Mouse (Mus musculus): ENCODE results near the gene Naa50.

Naa50 gene

DNA sequence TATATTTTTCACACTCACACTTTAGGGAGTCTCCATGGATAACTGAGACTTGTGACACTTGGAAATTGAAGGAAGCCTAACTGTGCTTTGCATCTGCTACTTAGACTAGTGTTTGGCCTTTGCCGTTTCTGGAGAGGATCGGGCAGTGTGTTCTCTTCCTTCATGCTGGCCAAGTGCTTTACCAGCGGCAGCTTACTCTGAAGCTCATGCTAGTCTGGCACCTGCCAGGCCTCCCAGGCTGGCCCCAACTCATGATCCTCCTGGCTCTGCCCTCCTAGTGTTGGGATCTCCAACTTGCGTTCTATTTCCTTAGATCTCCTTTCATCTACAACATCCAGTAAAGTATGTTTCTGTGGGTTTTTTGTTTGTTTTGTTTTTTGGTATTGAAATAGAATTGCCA, 60.5 kb downstream of the Naa50 start:
- DNase-seq (ENCODE audit: low spot score): no peak

DNA sequence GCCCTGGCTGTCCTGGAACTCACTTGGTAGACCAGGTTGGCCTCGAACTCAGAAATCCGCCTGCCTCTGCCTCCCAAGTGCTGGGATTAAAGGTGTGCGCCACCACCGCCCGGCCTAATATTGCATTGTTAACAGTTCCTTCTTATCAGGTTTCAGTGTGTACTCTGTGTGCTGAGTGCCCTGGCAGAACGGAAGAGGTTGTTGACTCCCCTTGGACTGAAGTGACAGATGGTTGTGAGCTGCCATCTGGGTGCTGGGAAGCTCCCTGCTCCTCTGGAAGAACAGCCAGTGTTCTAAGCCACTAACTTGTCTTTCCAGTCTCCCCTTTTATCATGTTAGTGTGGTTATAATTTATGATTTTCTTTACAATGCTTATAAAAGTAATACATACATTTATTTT, 64.7 kb downstream of the Naa50 start:
- no peak for DNase-seq (ENCODE audit: low spot score)

DNA sequence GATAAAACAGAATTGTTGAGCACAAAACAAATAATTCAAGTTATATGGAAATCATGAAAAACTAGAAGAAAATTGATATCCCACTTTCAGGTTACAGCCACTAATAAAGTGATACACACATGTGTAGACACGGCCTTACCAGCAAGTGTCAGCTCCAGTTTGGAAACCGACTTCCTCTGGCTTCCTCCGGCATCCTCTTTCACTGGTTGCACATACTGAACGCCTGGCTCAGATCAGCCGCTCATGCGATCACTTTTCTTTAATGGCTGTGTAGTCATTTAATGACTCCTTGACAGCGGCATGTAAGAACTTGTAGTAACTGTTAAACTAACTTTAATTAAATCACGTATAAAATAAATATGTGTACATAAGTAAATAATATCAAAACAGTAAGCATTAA, 66.3 kb downstream of the Naa50 start:
- no peak for DNase-seq (ENCODE audit: low spot score)

DNA sequence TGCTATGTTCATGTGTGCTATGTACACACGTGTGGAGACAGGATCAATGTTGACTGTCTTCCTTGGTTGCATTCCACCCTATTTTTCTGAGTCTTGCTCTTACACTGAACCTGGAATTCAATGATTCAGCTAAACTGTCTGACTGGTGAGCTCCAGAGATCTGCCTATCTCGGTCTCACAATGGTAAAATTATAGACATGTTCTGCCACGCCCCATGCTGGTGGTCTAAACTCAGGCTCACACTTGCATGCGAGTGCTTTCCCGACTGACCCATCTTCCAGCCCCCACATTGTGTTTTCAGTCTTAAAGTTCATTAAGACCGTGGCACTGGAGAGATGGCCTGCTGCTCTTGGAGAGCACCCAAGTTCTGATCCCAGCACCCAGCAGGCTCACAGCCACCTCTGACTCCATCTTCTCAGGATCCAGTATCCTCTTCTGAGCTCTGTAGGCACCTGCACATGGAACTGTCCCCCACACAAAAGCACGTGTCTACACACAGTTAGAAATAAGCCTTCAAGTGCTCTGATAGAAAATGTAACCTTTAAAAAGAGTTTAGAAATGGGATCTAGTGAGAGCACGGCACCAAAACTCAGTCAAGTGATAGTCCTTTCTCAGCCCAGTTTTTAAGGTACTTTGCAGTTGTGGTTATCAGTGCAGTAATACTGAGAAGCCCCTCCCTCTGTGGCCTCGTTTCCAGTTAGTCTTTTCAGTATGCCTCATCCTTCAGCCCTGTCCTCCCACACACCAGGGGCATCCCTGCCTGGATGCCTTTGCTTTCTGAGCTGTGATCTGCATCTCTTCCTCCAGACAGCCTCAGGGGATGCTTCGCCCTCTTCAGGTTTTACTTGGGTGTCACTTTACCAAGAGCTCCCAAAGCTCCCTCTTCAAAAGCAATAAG, 70.8 kb downstream of the Naa50 start:
- DNase-seq (ENCODE audit: low spot score): no peak

DNA sequence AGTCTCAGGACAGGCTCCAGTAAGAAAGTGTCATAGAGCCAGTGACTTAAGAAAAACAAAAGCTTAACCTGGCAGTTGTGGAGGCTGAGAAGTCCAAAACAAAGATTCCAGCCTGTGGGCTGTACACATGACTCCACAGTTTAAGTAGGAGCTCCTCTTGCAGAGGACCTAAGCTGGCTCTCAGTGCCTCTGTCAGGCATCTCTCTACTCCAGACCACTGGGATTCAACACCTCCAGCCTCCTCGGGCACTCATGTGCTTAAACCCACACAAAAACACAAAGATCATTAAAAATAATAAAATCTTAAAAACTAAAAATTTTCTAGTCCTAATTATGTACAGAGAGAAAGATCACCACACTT, 71.4 kb downstream of the Naa50 start:
- DNase-seq (ENCODE audit: low spot score): no peak

DNA sequence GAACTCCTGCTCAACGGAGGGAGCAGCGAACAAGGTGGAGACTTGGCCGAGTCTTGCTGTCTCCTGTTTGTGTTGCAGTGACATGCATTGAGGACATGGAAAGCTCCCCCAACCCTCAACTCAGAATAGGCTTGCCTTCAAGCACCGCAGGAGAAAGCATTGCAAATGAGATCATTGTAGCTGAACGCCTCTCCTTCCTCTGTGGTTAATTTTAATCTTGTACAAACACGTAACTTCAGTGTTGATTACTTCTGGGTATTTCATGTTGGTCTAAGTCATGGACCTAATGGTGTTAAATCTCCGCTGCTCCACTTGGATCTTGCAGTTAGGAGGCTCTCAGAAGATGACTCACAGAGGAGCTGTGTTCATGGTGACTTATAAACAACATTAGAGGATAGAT, 73.1 kb downstream of the Naa50 start:
- no peak for DNase-seq (ENCODE audit: low spot score)
